Mouse (Mus musculus) cerebellum, postnatal 10 days (tissue): ENCODE measurements around the gene Trp73.

Experiments used
- DNase-seq, 2 experiments: peaks; one replicate each; pipeline ENCODE4 v3.0.0; 2021; ENCODE audit warnings: mixed read lengths in 2 of 2

Gene Trp73

GRCm38 (mm10) chr4:154026441-154026761 is 113.6 kb downstream of the Trp73 start:
- DNase-seq = no peak

- DNase-seq = peak; percentile 77 to 79
Observed at GRCm38 (mm10) chr4:154025641-154026440, 114.2 kb downstream of the Trp73 start, which contains the start of gene Smim1. Gene Smim1, minus strand, starts transcription at chr4:154026230.

GRCm38 (mm10) chr4:154024729-154025521 is 115.1 kb downstream of the Trp73 start:
- no peak for DNase-seq

- peak in 1 of 2 experiments; percentile 40 for DNase-seq
Observed at GRCm38 (mm10) chr4:154023754-154024601, 116.0 kb downstream of the Trp73 start.

GRCm38 (mm10) chr4:154022844-154023243 is 117.2 kb downstream of the Trp73 start:
- DNase-seq = peak in 1 of 2 experiments; percentile 34

GRCm38 (mm10) chr4:154022407-154022806 is 117.6 kb downstream of the Trp73 start:
- peak; percentile 40 to 53 for DNase-seq

- peak; percentile 37 to 48 for DNase-seq
Observed at GRCm38 (mm10) chr4:154021432-154021831, 118.6 kb downstream of the Trp73 start.

GRCm38 (mm10) chr4:154019571-154019970 is 120.4 kb downstream of the Trp73 start:
- peak; percentile 62 to 64 for DNase-seq

- DNase-seq = peak in 1 of 2 experiments; percentile 36
Observed at GRCm38 (mm10) chr4:154015476-154015875, 124.5 kb downstream of the Trp73 start.

GRCm38 (mm10) chr4:154012132-154012882 is 127.7 kb downstream of the Trp73 start:
- DNase-seq = peak; percentile 41 to 47

GRCm38 (mm10) chr4:154011646-154012089 is 128.3 kb downstream of the Trp73 start, which contains the start of gene Lrrc47:
Gene Lrrc47, plus strand, starts transcription at chr4:154011731.
- DNase-seq = peak; percentile 90 to 91

GRCm38 (mm10) chr4:154010907-154011645 is 128.9 kb downstream of the Trp73 start:
- DNase-seq = no peak

- peak in 1 of 2 experiments; percentile 33 for DNase-seq
Observed at GRCm38 (mm10) chr4:154007759-154008158, 132.2 kb downstream of the Trp73 start.

GRCm38 (mm10) chr4:154006264-154006663 is 133.7 kb downstream of the Trp73 start:
- no peak for DNase-seq
